9 mouse cellular contexts compared by ENCODE assay signal in the genomic region with DNA sequence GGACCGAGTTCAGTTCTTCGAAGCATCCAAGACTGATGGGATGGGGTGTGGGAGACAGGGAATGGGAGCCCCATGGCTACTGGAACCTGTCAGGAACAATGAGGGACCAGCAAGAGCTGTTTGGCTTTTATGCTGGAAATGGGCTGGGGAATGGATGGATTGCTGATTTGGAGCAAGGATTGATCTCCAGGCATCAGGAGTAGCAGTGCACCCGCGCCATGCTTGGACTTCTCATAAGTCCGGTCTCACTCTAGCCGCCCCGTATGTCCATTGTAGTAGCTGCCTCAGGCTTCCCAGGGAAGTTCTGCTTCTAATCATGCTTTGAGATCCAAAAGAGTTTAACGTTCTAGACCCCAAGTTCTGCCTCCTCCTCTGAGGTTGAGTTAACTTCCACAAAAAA.
DNase-seq lines count a peak whose midpoint lies in the region; ATAC-seq lines count a peak whose summit lies in the region.
"Had no signal": no experiment of that assay in that cellular context is flagged by ENCODE, and none has a peak within 500 bp of the region (broad histone marks: within the 10 kb centered on the region; RNA-seq: fewer than 3 reads in every experiment).

No protein-coding gene starts in this region.

- no peaks in the 10 kb centered on the region for H3K36me3 ChIP-seq in lung, embryonic 16.5 days (ENCODE audit: control insufficient read depth, insufficient read depth, low read length)
- no peaks in the 10 kb centered on the region for H3K36me3 ChIP-seq in limb, embryonic 13.5 days
- H3K36me3 ChIP-seq in stomach, embryonic 16.5 days (ENCODE audit: control insufficient read depth, insufficient read depth, low read length) = no peaks in the 10 kb centered on the region

- H3K27me3 ChIP-seq in lung, embryonic 16.5 days (ENCODE audit: control insufficient read depth, insufficient read depth, low read depth, low read length) = peaks cover 15% of the 10 kb centered on the region
- peaks cover 89% of the 10 kb centered on the region for H3K27me3 ChIP-seq in limb, embryonic 13.5 days
- H3K27me3 ChIP-seq in stomach, embryonic 16.5 days (ENCODE audit: control insufficient read depth, insufficient read depth, low read length) = peaks cover 27% of the 10 kb centered on the region

- no peaks in the 10 kb centered on the region for H3K9me3 ChIP-seq in lung, embryonic 16.5 days (ENCODE audit: control insufficient read depth, low read length)
- H3K9me3 ChIP-seq in limb, embryonic 13.5 days = no peaks in the 10 kb centered on the region
- no peaks in the 10 kb centered on the region for H3K9me3 ChIP-seq in stomach, embryonic 16.5 days (replicated peaks; ENCODE audit: control insufficient read depth, low read length)

- H3K4me2 ChIP-seq in lung, embryonic 16.5 days (ENCODE audit: low read depth, low read length) = peak overlapping the region; percentile 67; the same call in 1 of the 2 replicates
- peak overlapping the region; percentile 76 for H3K4me2 ChIP-seq in limb, embryonic 13.5 days (replicated peaks)
- H3K4me2 ChIP-seq in stomach, embryonic 16.5 days (ENCODE audit: low read depth, low read length) = peak overlapping the region; percentile 44; the same call in 1 of the 2 replicates

- peak; percentile 37 for DNase-seq in embryo, embryonic 10.5 days (ENCODE audit: low spot score)
- DNase-seq in embryo, embryonic 9.5 days (ENCODE audit: extremely low spot score) = no peak
- DNase-seq in lung, postnatal 14 days = no peak
- no peak for DNase-seq in ovary, postnatal 10 days (ENCODE audit: low spot score)
- DNase-seq in thymus, postnatal 4 days = no peak

- H3K9ac ChIP-seq in lung, embryonic 16.5 days (ENCODE audit: low read length) = no peak overlapping the region; the same call in 1 of the 2 replicates
- peak overlapping the region; percentile 64 for H3K9ac ChIP-seq in limb, embryonic 13.5 days
- H3K9ac ChIP-seq in stomach, embryonic 16.5 days (ENCODE audit: low read length) = no peak overlapping the region; the same call in 1 of the 2 replicates

- ATAC-seq in lung, embryonic 16.5 days (ENCODE audit: low read depth) = no peak
- no peak for ATAC-seq in limb, embryonic 13.5 days (ENCODE audit: low FRiP score, low read depth)
- no peak for ATAC-seq in stomach, embryonic 16.5 days (ENCODE audit: insufficient read depth, low FRiP score)

- H3K4me3 ChIP-seq in lung, embryonic 16.5 days (ENCODE audit: low read length) = peak overlapping the region; percentile 42
- H3K4me3 ChIP-seq in limb, embryonic 13.5 days = peak overlapping the region; percentile 42
- no peak overlapping the region for H3K4me3 ChIP-seq in stomach, embryonic 16.5 days (replicated peaks; ENCODE audit: low read length)
- H3K4me3 ChIP-seq: erythroblast, embryonic 14.5 days had no signal

- no peak overlapping the region for H3K27ac ChIP-seq in lung, embryonic 16.5 days (ENCODE audit: low read length)
- H3K27ac ChIP-seq in limb, embryonic 13.5 days = no peak overlapping the region
- H3K27ac ChIP-seq in stomach, embryonic 16.5 days (ENCODE audit: low read length) = no peak overlapping the region

- WGBS in lung, embryonic 16.5 days = 56% methylated on average over 8 of the region's 8 CpGs
- 68% methylated on average over 8 of the region's 8 CpGs for WGBS in limb, embryonic 13.5 days
- 71% methylated on average over 8 of the region's 8 CpGs for WGBS in stomach, embryonic 16.5 days

- H3K4me1 ChIP-seq in lung, embryonic 16.5 days (replicated peaks; ENCODE audit: control insufficient read depth, insufficient read depth, low read length) = peaks cover 8% of the 10 kb centered on the region
- peaks cover 15% of the 10 kb centered on the region for H3K4me1 ChIP-seq in limb, embryonic 13.5 days
- peaks cover 21% of the 10 kb centered on the region for H3K4me1 ChIP-seq in stomach, embryonic 16.5 days (ENCODE audit: control insufficient read depth, insufficient read depth, low read length)
